Comparison of ENCODE assay signal across 9 mouse cellular contexts in genomic region chr15:100606677-100607076, GRCm38 (mm10). TPM values are rescaled to one million over a fixed set of nuclear protein-coding genes. Genes with fewer than 3 reads are reported as not detected.
DNase-seq lines count a peak whose midpoint lies in the region; ATAC-seq and TF ChIP-seq lines count a peak whose summit lies in the region.
"Not testable (repeated sequence)": the region's sequence is repeated elsewhere in the genome, so short reads cannot be mapped to it uniquely, and the experiment has no call there.
"Had no signal": no experiment of that assay in that cellular context is flagged by ENCODE, and none has a peak within 500 bp of the region (broad histone marks: within the 10 kb centered on the region; RNA-seq: fewer than 3 reads in every experiment).

No protein-coding gene starts in this region.

- TF ChIP-seq RAD21 in CH12.LX (IDR thresholded peaks at IDR 0.05; ENCODE audit: low read depth, low read length) = peak; percentile 44

- not testable (repeated sequence) for H3K27me3 ChIP-seq in CH12.LX (replicated peaks); heart, postnatal 0 days (ENCODE audit: control insufficient read depth, insufficient read depth, low read length); liver, embryonic 14.5 days (ENCODE audit: control insufficient read depth, insufficient read depth, low read length)

- not testable (repeated sequence) for H3K4me3 ChIP-seq in CH12.LX (replicated peaks in 1 of 3; ENCODE audit: low read depth in 2 of 3, low read length in 2 of 3, poor library complexity in 1 of 3); heart, postnatal 0 days (ENCODE audit: low read depth, low read length); liver, embryonic 14.5 days (ENCODE audit: insufficient read depth in 1 of 2, low read depth in 2 of 2, low read length in 2 of 2)

- TF ChIP-seq EP300 in CH12.LX (IDR thresholded peaks at IDR 0.05; ENCODE audit: low read length); heart, postnatal 0 days (IDR thresholded peaks at IDR 0.05; ENCODE audit: low read depth); liver, embryonic 14.5 days (IDR thresholded peaks at IDR 0.05; ENCODE audit: low read depth): not testable (repeated sequence)

- peak in 1 of 2 experiments; percentile 53; a peak in 2 of 4 replicates for TF ChIP-seq CTCF in CH12.LX (conservative IDR thresholded peaks at IDR 0.05 in 1 of 2, IDR thresholded peaks at IDR 0.05 in 1 of 2; ENCODE audit: low read depth in 2 of 2, low read length in 2 of 2)
- TF ChIP-seq CTCF in brain, embryonic 14.5 days (IDR thresholded peaks at IDR 0.05; ENCODE audit: borderline replicate concordance, extremely low read depth, insufficient read depth, insufficient read length) = peak; percentile 3; the same call in 1 of the 2 replicates
- TF ChIP-seq CTCF in heart, postnatal 0 days (IDR thresholded peaks at IDR 0.05; ENCODE audit: low read depth) = 0 out of 2 replicates have a peak, but pooled peaks have one; percentile 18
- TF ChIP-seq CTCF in liver, embryonic 14.5 days (IDR thresholded peaks at IDR 0.05; ENCODE audit: low read depth) = peak; percentile 23; the same call in 1 of the 2 replicates

- dilution Hi-C loops in CH12.LX (cut with MboI; ENCODE audit: extremely low pct_ligation_motif_present, extremely low pct_unique_long_range_greater_than_20kb, low sequenced_read_pairs) = not testable (repeated sequence)

- not testable (repeated sequence) for H3K79me2 ChIP-seq in CH12.LX (replicated peaks; ENCODE audit: control insufficient read depth, extremely low read depth, insufficient read depth, poor library complexity, severe bottlenecking)

- H3K36me3 ChIP-seq in CH12.LX (replicated peaks in 1 of 2; ENCODE audit: control insufficient read depth in 1 of 2, insufficient read depth in 1 of 2, low read length in 1 of 2); heart, postnatal 0 days (replicated peaks; ENCODE audit: control insufficient read depth, insufficient read depth, low read length); liver, embryonic 14.5 days (replicated peaks; ENCODE audit: control insufficient read depth, insufficient read depth, low read depth): not testable (repeated sequence)

- peaks cover 12 to 14% of the 10 kb centered on the region in 2 experiments for H3K4me1 ChIP-seq in CH12.LX (ENCODE audit: control insufficient read depth in 1 of 2, insufficient read depth in 2 of 2)
- not testable (repeated sequence) for H3K4me1 ChIP-seq in heart, postnatal 0 days (ENCODE audit: control insufficient read depth, insufficient read depth)
- peaks cover 0 to 10% of the 10 kb centered on the region in 2 experiments; a peak in 2 of 4 replicates for H3K4me1 ChIP-seq in liver, embryonic 14.5 days (replicated peaks; ENCODE audit: control insufficient read depth in 2 of 2, insufficient read depth in 2 of 2, low read length in 1 of 2)

- not testable (repeated sequence) for ATAC-seq in heart, postnatal 0 days (ENCODE audit: insufficient read depth, low read depth); liver, embryonic 14.5 days (ENCODE audit: insufficient read depth)

- not testable (repeated sequence) for H3K9me3 ChIP-seq in CH12.LX (replicated peaks; ENCODE audit: low read length); heart, postnatal 0 days (replicated peaks; ENCODE audit: control insufficient read depth, low read length); liver, embryonic 14.5 days (ENCODE audit: control insufficient read depth, low read length)

- not testable (repeated sequence) for DNase-seq in CH12.LX (ENCODE audit: extremely low read depth); brain, embryonic 14.5 days (ENCODE audit: low read depth); heart, postnatal 0 days (ENCODE audit: low spot score); liver, embryonic 14.5 days (ENCODE audit: low read depth in 3 of 3, low spot score in 3 of 3)
- peak; percentile 59 for DNase-seq in R1 (ENCODE audit: low read depth, low spot score)
- peak; percentile 65 for DNase-seq in kidney, adult 9 months
- peak; percentile 50 for DNase-seq in lung, postnatal 36 days
- DNase-seq in thymus, postnatal 25 days = peak; percentile 32

- in situ Hi-C loops in CH12.LX (cut with MboI; ENCODE audit: low pct_ligation_motif_present, low pct_unique_long_range_greater_than_20kb, low sequenced_read_pairs) = not testable (repeated sequence)

- 88% methylated on average over 8 of the region's 8 CpGs for whole genome bisulfite sequencing in heart, postnatal 0 days
- 67% methylated on average over 8 of the region's 8 CpGs for WGBS in liver, embryonic 14.5 days (ENCODE audit: insufficient replicate concordance)

- not testable (repeated sequence) for H3K4me2 ChIP-seq in CH12.LX (ENCODE audit: insufficient read depth, low read depth, poor library complexity, severe bottlenecking); heart, postnatal 0 days (ENCODE audit: low read depth, low read length); liver, embryonic 14.5 days (ENCODE audit: low read depth)

- not testable (repeated sequence) for H3K27ac ChIP-seq in CH12.LX (ENCODE audit: insufficient read depth, low read depth); heart, postnatal 0 days (ENCODE audit: low read depth); liver, embryonic 14.5 days

- not testable (repeated sequence) for TF ChIP-seq POLR2A in CH12.LX (IDR thresholded peaks at IDR 0.05; ENCODE audit: low read depth, low read length); brain, embryonic 14.5 days (IDR thresholded peaks at IDR 0.05; ENCODE audit: borderline replicate concordance, extremely low read depth, insufficient read depth, insufficient read length, poor library complexity, severe bottlenecking)

- not testable (repeated sequence) for H3K9ac ChIP-seq in CH12.LX (ENCODE audit: insufficient read depth, low read depth); heart, postnatal 0 days (replicated peaks; ENCODE audit: low read depth, low read length); liver, embryonic 14.5 days (replicated peaks)

TF ChIP-seq in CH12.LX, 34 proteins besides CTCF, POLR2A, EP300 and RAD21:
- peak; percentile 33 for TF ChIP-seq SMC3 (IDR thresholded peaks at IDR 0.05; ENCODE audit: low read depth, low read length)
TF ChIP-seq in CH12.LX: peak in this region for 1; not testable (repeated sequence) for 33.

RNA-seq across cellular contexts. Expression of gene Pou6f1, which starts 6.9 kb away (rescaled TPM):
- total RNA-seq in CH12.LX (2012; rRNA removed) (3.5 and 7.4 TPM in 2 replicates), CH12.LX (2014; rRNA removed) (0.97 and 1.7 TPM in 2 replicates)
- 6.3 and 9.1 TPM in 2 replicates for polyA plus RNA-seq in CH12.LX (2012; ENCODE audit: insufficient read length, low read depth)
- 100 and 120 TPM in 2 replicates for polyA plus RNA-seq in brain, embryonic 14.5 days (2012; rRNA removed)
- 6.0 and 18.8 TPM in 2 replicates for total RNA-seq in heart, postnatal 0 days (2014; rRNA removed; ENCODE audit: low replicate concordance)
- 3.2 and 5.2 TPM in 2 replicates for polyA plus RNA-seq in heart, postnatal 0 days (2015; fragmentation: Nextera tagmentation; extraction: Ambion mirVana)
- polyA plus RNA-seq in liver, embryonic 14.5 days (2012; rRNA removed) = 0.46 and 0.77 TPM in 2 replicates
- 0.19 and 0.39 TPM in 2 replicates for polyA plus RNA-seq in liver, embryonic 14.5 days (2014; fragmentation: Nextera tagmentation; extraction: Ambion mirVana)

RNA-seq across cellular contexts. Expression of gene Dazap2, which starts 8.5 kb away (rescaled TPM):
- 56.0 and 63.8 TPM in 2 replicates for total RNA-seq in CH12.LX (2012; rRNA removed)
- 139 and 159 TPM in 2 replicates for total RNA-seq in CH12.LX (2014; rRNA removed)
- 160 and 213 TPM in 2 replicates for polyA plus RNA-seq in CH12.LX (2012; ENCODE audit: insufficient read length, low read depth)
- 139 and 230 TPM in 2 replicates for polyA plus RNA-seq in brain, embryonic 14.5 days (2012; rRNA removed)
- total RNA-seq in heart, postnatal 0 days (2014; rRNA removed; ENCODE audit: low replicate concordance) = 234 and 284 TPM in 2 replicates
- polyA plus RNA-seq in heart, postnatal 0 days (2015; fragmentation: Nextera tagmentation; extraction: Ambion mirVana) = 213 and 214 TPM in 2 replicates
- 104 and 107 TPM in 2 replicates for polyA plus RNA-seq in liver, embryonic 14.5 days (2012; rRNA removed)
- polyA plus RNA-seq in liver, embryonic 14.5 days (2014; fragmentation: Nextera tagmentation; extraction: Ambion mirVana) = 178 and 182 TPM in 2 replicates

RNA-seq across cellular contexts. Expression of gene Smagp, which starts 30.1 kb away (rescaled TPM):
- total RNA-seq in CH12.LX (2012; rRNA removed) (4.9 and 7.0 TPM in 2 replicates), CH12.LX (2014; rRNA removed) (0.55 and 1.3 TPM in 2 replicates)
- polyA plus RNA-seq in CH12.LX (2012; ENCODE audit: insufficient read length, low read depth) = 3.2 and 4.8 TPM in 2 replicates
- 3.4 and 4.6 TPM in 2 replicates for polyA plus RNA-seq in brain, embryonic 14.5 days (2012; rRNA removed)
- total RNA-seq in heart, postnatal 0 days (2014; rRNA removed; ENCODE audit: low replicate concordance) = 20.5 and 27.6 TPM in 2 replicates
- polyA plus RNA-seq in heart, postnatal 0 days (2015; fragmentation: Nextera tagmentation; extraction: Ambion mirVana) = 15.9 and 19.0 TPM in 2 replicates
- 7.3 TPM in 2 replicates for polyA plus RNA-seq in liver, embryonic 14.5 days (2012; rRNA removed)
- polyA plus RNA-seq in liver, embryonic 14.5 days (2014; fragmentation: Nextera tagmentation; extraction: Ambion mirVana) = 6.8 and 7.0 TPM in 2 replicates
- polyA plus RNA-seq: CD4-positive, CD25-positive, alpha-beta regulatory T cell, adult 4 months had no signal

RNA-seq across cellular contexts. Expression of gene Tfcp2, which starts 54.9 kb away (rescaled TPM):
- total RNA-seq in CH12.LX (2012; rRNA removed) = 5.8 and 7.8 TPM in 2 replicates
- total RNA-seq in CH12.LX (2014; rRNA removed) = 6.3 and 6.8 TPM in 2 replicates
- polyA plus RNA-seq in CH12.LX (2012; ENCODE audit: insufficient read length, low read depth) = 5.3 and 5.9 TPM in 2 replicates
- 27.3 and 32.3 TPM in 2 replicates for polyA plus RNA-seq in brain, embryonic 14.5 days (2012; rRNA removed)
- total RNA-seq in heart, postnatal 0 days (2014; rRNA removed; ENCODE audit: low replicate concordance) = 9.9 and 11.0 TPM in 2 replicates
- 11.2 and 13.9 TPM in 2 replicates for polyA plus RNA-seq in heart, postnatal 0 days (2015; fragmentation: Nextera tagmentation; extraction: Ambion mirVana)
- 2.1 and 2.6 TPM in 2 replicates for polyA plus RNA-seq in liver, embryonic 14.5 days (2012; rRNA removed)
- 2.5 and 2.6 TPM in 2 replicates for polyA plus RNA-seq in liver, embryonic 14.5 days (2014; fragmentation: Nextera tagmentation; extraction: Ambion mirVana)

Comparison
In these comparisons a context has a peak if more than half of its experiments do, and no peak if none do; other contexts are left out.
1. RNA of gene Pou6f1, which starts 6.9 kb away (polyA plus RNA-seq): 100 to 120 TPM in brain, embryonic 14.5 days; 6.3 to 9.1 TPM in CH12.LX, 3.2 to 5.2 TPM in heart, postnatal 0 days and 0.19 to 0.77 TPM in liver, embryonic 14.5 days; every median in the first group is over 10 times any median in the second.